Mouse (Mus musculus): ENCODE data around the gene 1110017D15Rik.
A peak's percentile ranks its signal among the peaks of the same experiment; 100 is the strongest.
"Not testable (repeated sequence)": the region's sequence is repeated elsewhere in the genome, so short reads cannot be mapped to it uniquely, and the experiment has no call there.

Gene 1110017D15Rik

GRCm38 (mm10) chr4:41478751-41479455 is 38.2 kb downstream of the 1110017D15Rik start:
- no peak for DNase-seq

- DNase-seq: no peak
These were observed 39.4 kb downstream of the 1110017D15Rik start for GRCm38 (mm10) chr4:41477648-41478160.

- DNase-seq: no peak
These were observed 45.8 kb downstream of the 1110017D15Rik start for GRCm38 (mm10) chr4:41471384-41471689.

GRCm38 (mm10) chr4:41470684-41471383 is 46.3 kb downstream of the 1110017D15Rik start:
- DNase-seq: peak; percentile 60

- DNase-seq: peak; percentile 45 to 51
These were observed 47.0 kb downstream of the 1110017D15Rik start for GRCm38 (mm10) chr4:41470051-41470683.

- no peak for DNase-seq
These were observed 47.9 kb downstream of the 1110017D15Rik start for GRCm38 (mm10) chr4:41469199-41469598.

GRCm38 (mm10) chr4:41468396-41469080 is 48.6 kb downstream of the 1110017D15Rik start:
- peak; percentile 81 to 84 for DNase-seq

GRCm38 (mm10) chr4:41465287-41465665 is 51.9 kb downstream of the 1110017D15Rik start:
- peak in 1 of 2 experiments; percentile 33 for DNase-seq

- DNase-seq: peak; percentile 98
These were observed 52.5 kb downstream of the 1110017D15Rik start, which contains the start of the genes Kif24 and Nudt2 for GRCm38 (mm10) chr4:41464345-41465286. TSS of gene Kif24 (minus strand) at chr4:41464887. TSS of gene Nudt2 (plus strand) at chr4:41465151.

- not testable (repeated sequence) for DNase-seq
These were observed 53.9 kb downstream of the 1110017D15Rik start for GRCm38 (mm10) chr4:41463051-41463738.

- DNase-seq: no peak
These were observed 56.4 kb downstream of the 1110017D15Rik start for GRCm38 (mm10) chr4:41460690-41461089.
